Mouse (Mus musculus) adrenal gland, adult (tissue): Measurements from ENCODE around the gene Lrmda.

ENCODE experiments used
- DNase-seq, 2 experiments: peaks; one replicate each; pipeline ENCODE4 v3.0.0; 2022 to 2023; ENCODE audit warnings: low spot score in 1 of 2; ENCODE audit not compliant: inconsistent age in 2 of 2

The Lrmda gene

DNA sequence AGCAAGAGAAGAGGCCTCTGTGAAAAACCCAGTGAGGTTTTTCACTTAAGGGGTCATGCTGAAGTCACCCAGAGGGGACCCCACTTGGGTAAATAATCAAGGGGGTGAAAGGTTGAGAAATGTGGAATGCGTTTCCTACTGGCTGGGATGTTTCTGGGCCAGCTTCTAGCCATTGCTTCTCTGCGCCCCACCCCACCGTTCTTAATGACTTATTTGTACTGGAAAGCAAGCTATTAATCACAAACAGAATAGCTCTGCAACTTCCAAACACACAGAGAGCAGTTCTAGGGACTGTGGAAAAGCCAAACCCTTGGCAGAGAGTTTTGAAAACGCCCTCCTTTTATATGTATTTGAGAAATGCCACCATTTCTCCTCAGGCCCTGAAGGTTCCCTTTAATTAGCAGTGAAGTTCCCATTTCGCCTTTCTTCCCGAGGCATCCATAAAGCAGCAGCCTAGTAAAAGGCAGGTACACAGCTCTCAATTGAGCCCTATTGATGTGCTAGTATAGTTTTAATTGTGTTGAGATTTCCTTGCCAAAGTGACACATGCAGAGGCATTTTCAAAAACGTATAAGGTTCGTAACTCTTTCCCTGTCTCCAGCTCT is 70.5 kb downstream of the Lrmda start:
- DNase-seq = peak in 1 of 2 experiments; percentile 43

DNA sequence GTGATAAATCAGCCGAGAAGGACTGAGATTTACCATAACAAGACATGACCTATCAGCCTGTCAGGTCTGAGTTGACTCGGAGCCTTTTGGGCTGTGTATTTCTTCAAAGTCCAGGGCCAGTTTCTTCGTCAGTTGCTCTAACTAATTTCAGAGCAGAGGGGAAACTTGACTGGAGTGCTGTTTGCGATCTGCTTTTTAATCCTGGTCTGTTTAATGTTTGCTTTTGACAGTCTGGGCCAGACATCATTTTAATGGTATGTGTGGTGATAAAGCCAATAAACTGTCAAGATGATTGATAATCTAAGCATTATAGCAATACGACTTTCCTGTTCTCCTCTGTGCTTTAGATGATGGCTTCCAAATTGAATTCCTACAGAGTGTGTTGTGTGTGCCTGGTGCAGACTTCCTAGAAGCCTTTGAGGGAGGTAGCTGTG is 71.3 kb downstream of the Lrmda start:
- DNase-seq = no peak

DNA sequence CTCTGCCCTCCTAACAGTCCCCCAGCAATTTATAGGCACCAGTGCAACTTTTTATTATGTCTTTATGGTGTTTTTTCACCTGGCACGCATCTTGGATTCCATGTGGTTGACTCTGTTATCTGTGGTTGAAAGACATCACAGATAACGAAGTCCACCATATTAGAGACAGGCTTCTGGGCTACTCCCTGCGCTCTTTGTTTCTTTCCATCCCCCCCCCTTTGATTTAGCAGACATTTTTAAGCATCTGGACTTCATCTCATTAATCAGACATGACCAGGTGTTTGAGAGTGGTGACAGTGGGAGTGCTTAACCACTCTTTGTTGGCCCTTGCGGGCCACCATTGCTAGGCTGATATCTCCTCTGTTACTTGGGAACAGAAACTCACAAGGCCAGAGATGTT is 71.8 kb downstream of the Lrmda start:
- DNase-seq = no peak

DNA sequence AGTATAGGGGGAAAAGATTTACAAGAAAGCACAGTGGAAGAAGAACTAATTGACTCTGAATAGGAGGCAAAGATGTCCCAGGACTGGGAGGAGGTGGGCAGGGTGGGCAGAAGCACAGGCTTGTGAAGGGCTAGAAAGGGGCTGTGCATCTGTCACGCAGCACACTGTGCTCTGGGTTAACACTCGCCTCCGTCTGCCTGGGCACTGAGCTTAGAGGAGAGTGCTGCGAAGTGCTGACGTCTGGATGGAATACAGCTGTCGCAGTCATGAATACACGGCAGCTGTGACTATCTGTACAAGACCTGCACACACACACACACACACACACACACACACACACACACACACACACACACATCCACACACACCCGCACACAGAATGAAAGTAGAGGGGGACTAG is 73.6 kb downstream of the Lrmda start:
- no peak for DNase-seq

DNA sequence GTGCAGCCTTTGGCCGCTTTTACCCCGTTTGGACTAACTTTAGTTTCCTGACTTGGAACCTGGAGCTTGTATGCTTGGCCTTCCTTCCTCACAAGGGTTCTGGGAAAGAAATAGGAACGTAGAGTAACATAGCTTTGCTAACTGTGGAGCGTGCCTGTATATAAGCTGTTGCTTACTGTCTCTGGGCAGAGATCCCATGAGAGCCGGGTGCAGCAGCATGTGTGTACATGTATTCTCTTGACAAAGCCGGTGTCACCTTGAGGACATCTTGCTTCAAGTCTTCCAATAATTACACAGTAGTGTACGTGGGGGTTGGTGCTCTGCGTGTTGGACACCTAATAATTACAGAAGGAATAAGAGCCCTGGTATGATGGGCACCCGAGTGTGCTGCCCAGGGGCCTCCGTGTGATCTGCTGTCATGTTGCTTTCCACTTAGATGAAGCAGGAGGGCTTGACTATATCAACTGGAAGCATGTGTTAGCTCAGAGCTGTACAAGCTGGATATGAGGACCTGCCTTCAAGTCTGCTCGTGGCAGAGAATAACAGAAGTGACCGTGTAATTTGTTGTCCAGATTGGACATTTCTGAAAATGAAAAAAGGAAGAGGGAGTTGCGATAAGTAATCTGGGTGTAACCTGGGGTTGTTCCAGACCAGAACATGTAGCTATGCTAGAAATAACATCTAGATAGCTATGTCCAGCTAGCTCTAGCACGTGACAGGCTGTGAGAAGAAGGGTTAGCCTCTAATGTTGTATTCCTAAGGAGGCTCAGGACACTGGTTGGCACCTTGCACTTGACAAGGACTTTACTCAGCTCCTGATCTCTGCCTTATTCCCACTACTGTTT is 82.7 kb downstream of the Lrmda start:
- DNase-seq = no peak

DNA sequence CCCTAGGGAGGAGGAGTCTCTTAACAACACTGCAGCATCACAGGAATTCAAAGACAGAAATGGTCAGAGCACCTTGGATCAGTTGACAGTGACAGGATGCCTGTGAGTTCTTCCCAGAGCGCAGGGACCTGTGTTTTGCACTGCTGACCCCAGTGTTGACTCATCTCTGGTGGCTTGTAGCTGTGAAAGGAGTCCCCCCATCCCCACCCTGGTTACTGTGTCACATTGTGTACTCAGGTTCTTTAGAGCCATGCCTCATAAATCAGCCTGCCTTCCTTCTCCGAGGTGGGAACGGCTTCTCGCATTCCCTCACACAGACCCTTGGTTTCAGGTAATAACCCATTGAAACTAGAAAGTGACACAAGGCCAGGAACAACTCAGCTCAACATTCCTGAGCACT is 86.3 kb downstream of the Lrmda start:
- no peak for DNase-seq

DNA sequence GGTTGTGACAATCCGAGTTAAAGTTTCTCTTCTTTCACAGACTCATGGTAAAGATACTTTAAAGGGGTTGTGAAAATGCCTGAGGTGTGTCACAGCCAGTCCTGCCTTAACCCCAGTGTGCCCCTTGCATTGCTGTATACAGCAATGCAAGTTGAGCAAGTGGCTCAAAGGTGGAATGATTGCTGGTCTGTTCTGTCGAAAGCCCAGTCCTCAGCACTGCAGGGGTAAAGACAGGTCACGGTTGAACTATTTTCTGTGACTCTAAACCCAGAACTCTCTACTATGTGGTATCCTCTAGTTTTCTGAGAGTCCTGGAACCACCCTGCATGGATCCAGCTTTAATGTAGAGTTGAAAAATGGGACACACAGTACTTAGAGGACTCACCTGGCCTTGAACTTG is 87.3 kb downstream of the Lrmda start:
- DNase-seq = no peak

DNA sequence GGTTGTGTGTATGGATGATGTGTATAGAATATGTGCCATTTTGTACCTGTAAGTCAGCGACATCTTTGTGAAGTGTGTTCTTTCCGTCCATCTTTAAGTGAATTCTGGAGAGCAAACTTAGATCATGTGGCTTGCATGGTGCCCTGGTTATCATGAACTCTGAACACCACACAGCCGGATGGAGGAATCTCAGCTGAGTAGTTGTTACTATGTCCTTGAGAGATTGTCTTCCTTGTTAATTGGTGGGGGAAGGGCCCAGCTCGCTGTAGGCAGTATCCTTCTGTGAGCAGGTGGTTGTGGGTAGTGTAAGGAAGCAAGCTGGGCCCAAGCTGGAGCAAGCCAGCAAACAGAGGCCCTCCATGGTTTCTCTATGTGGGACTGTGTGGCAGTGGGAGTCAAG is 89.9 kb downstream of the Lrmda start:
- DNase-seq = no peak

DNA sequence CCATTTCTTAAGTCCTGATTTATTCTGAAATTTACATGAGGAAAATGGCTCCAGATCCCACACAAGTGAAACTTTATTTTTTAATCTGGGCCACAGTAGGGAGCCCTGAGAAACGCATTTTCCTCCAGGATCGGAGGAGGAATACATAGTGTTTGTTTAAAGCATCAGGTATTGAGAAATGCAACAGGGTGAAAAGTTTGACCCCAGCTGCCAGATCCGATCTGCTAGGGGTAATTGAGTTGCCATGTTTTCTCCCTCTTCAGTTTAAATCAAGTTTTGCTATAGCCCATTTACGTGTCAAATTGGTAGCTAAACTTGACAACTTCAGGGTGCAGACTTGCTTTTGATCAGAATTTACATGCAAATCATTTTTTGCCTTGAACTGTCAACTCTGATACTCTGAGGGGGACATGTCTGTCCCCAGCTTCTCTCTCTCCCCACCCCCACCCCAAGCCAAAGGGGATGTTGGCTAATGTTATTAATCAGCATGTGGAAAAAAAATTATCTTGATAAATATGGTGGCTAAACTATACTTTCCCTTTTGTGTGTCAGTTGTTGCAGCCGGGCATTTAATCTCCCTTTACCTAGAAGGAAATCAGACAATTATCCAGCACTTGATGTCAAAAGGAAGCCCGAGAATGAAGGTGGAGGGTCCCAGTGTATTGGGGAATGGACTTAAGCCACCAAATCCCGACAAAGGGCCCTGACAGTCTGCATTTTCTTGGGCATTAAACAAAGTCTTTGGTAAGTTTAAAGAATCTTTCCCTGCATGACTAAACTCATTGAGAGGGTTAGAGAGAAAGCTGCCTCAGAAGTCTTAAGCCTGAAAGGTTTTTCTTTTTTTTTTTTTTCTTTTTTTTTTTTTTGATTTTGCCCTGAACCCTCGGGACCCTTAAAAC is 94.2 kb downstream of the Lrmda start:
- no peak for DNase-seq

DNA sequence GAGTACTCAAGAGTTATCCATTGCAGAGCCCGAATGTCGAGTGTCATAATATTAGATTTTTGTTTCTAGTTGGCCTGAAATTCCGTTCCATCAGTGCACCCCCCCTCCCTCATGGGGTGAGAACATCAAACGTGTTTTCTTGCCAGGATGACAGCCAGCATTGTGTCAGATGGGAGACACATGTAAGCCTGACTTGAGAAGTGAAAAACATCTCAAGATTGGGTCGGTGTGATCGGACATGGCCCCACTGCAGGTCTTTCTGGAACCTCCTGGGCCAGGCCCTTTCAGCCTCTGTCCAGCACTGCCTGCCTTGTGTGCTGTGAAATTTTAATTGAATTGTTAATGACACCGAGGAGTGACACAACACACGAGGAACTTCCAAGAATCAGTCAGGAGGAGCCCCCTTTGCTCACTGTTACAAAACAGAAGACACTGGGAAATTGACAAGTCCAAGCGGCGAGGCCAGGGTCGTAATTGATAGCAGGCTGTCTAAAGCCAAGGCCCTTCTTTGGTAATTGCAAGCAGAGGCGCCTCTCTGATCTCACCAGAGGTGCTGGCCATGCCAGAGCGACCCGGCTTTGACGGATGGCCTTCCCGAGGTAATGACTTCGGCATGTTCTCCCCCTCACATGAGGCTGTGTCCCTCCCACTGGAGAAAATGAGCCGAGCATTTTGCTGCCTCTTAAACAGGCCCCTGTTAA is 95.3 kb downstream of the Lrmda start:
- DNase-seq = peak in 1 of 2 experiments; percentile 48

DNA sequence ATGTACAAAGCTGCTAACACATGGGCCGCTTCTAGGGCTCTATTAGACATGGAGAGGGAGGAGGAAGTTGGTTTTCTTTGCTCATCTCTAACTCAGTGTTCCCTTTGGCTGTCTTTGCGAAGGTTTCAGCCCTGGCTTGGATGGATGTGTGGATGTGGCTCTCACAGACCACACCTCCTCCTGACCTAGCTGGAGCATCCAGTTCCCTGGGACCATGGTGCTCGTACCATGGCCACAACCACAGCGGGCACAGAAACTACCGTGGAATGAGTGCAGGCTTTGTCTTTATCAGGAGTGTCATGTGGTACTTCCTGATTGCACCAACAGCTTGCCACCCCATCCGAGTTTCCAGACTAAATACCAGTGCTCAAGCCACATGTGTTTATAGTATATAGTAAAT is 98.6 kb downstream of the Lrmda start:
- no peak for DNase-seq

DNA sequence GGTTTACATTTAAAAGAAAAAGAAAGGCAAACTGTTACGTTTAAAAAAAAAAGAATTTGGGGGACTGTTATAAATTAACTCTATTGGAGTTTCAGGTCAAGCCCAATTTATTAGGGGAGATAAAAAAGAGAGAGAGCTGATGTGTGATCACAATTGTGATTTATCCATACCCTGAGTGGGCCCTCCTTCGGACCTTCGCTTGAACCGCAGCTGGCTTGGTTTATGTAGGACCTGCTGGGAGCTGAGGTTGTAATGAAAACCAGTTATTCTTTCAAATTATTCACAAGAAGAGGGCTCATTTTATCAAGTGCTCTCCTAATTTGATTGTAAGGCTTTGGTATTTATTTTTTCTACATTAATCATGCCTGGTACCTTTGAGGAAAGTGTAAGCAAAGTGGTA is 99.0 kb downstream of the Lrmda start:
- no peak for DNase-seq

DNA sequence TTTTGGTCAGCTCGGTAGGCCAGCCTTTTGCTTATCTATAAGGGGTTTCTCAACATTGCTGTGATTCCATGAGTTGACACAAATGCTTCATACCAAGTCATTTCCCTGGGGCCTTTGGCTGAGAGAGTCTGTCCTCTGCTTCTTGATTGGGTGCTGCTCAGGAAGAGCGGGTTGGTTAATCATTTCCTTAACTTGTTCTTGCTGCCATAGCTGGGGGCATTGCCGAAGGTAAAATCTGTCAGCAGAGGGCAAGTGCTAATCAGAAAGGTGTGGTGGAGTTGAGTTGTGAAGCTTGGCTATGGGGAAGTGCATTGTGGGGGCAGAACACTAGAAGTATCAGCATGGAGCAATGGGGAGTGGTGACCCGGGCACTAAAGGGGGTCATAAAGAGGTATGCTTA is 106.8 kb downstream of the Lrmda start:
- no peak for DNase-seq

DNA sequence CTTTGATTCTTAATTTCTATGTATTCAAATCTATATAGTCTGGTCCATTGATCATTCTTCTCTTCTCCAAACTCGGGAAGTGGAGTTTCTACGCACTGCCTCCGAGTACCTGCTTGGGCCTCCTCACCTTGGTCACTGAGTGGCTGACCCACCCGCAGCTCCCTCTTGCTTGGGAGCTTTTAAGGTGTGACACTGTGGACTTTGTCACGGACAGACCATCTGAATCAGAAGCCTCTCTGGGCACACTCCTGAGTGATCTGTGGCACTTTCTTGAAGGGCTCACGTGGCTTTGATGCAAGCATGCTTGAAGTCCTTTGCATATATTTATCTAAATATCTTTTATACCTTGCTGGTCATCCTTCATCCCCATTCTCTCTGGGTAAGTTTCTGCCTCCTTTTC is 107.3 kb downstream of the Lrmda start:
- no peak for DNase-seq

DNA sequence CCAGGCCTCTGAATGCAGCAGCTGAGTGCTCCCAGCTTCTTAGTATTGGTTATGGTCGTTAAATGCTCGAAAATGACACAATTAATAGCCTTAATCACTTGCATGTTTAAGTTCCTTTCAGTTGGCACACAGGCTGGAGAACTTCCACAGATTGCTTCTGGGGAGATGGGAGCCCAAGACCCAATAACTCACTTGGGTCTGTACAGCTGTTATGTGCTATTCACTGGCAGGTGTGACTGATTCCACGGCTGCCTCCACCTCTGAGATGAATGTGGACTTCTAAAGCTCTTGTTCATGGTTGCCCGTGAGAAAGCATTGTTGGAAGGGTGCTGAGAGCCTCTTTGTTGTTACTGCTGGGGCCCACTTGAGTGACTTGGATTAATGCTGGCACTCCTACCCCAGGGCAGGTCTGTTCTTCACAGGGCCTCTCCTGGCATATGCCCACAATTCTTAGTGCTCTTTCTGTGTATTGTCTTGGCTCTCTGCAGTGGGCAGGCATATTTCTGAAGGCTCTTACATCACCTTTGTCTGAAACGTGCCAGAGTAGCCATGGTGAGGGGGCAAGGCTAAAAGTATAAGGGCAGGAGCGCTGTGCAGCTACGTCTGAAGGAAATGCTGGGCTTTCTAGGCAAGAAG is 111.6 kb downstream of the Lrmda start:
- no peak for DNase-seq

DNA sequence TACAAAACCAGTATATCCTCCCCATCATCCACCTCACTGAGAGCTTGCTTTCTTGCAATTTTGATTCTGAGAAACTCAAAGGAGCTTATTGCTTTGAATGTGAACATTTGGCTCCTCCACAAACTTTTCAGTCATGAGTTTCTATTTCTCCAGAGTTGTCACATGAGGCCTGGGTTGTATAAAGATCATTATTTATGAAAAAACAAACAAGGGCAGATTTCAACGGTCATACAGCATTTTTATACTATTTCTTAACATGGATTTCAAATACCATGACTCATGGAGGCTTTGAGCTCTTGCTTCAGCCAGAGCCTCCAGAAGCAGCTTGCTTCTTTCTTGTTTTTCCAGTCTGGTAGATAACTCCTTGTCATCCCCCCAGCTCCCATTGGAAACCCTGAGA is 119.8 kb downstream of the Lrmda start:
- DNase-seq = peak in 1 of 2 experiments; percentile 20

DNA sequence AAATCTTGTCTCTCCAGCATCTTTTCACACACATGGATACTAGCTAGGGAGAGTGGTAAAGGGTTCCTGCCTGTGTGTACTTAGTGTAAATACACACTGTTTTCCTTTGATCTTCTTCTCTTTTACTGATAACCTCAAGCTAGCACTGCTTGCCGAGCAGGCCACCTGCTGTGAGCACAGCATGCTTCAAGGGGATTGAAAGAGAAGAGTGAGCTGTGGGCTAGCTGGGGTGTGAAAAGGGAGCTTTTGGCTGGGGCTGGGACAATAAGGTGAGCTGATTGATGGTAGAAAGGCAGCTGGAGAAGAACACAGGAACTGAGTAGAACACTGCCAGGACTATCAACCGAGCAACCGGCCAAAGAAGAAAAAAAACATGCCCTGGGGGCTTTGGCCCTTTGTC is 124.5 kb downstream of the Lrmda start:
- no peak for DNase-seq

DNA sequence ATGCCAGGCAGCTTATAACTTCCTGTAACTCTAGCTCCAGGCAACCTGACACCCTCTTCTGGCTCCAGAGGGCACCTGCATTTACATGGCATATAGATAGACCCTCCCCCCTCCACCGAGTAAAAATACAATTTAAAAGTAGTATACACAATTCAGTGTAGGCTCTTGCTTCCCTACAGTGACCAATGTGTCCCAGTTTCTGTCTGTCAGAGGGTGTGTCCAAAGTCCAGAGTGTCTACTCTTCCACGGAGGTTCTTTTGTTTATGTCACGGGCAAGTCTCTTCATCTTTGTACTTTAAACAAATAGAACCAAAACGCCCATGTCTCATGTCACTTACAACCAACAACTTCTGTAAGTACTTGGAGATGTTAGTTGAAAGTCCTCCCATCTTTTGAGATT is 126.4 kb downstream of the Lrmda start:
- DNase-seq = no peak

DNA sequence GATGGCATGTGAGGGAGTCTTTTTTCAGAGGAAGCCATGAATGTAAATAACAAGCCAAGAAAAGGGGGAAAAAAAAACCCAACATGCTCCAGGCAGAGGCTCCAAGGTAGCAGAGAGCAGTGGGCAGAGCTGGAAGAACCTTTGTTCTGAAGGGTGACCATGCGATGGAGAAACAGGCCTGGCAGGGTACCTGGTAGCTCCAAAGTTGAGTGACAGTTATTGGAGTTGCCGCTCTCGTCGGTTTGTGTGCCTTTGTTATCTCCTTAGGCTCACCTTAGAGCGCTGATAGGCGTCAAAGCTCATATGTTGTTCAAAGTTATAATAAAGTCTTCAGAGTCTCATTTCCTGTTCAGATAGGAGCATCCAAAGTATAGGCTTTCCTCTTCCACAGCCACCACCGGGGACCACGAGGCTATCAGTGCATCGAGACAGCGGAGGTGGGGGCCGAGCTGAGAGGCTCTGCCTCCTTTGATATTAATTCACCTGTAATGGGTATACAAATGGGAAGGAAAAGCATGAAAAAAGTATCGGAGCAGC is 127.1 kb downstream of the Lrmda start:
- DNase-seq = no peak

DNA sequence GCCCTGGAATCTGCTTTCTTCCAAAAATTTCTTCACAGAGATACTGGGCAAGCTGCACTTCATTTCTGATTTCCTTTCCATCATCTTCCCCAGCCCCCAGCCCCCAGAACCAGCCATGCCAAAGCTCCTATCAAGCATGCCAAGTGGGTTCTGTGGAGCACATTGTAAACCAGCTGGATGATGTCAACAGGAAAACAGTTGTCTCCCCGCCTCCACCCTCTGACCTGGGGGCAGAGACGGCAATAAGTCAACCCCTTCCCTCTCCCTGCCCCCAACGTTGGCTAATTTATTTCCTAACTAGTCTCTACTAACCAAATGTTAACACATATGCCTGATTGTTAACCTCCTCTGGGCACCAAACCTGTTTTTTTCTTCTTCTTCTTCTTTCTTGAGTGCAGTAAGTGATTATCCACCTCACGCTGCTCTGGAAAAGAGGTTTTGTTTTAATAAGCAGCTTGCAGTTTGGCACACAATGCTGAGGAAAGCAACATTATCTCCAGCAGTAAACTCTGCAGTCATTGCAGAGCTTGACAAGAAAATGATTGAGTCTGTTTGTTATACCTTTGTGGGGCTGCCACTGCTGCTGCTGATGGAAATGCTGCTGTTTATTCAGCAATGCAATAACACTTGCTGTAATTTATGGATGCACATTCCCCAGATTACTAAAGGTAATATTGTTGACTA is 128.0 kb downstream of the Lrmda start:
- DNase-seq = peak in 1 of 2 experiments; percentile 49
